Mouse (Mus musculus): ENCODE results near the gene Akap12.

- TF ChIP-seq CTCF (IDR thresholded peaks at IDR 0.05; ENCODE audit: borderline replicate concordance, insufficient read depth, low read length) (no peak), POLR2A (IDR thresholded peaks at IDR 0.05; ENCODE audit: low read depth, low read length) (no peak)
Observed at GRCm38 (mm10) chr10:4233102-4233501, 33.1 kb upstream of the Akap12 start.

Measured in embryonic fibroblast, embryonic 13.5 days (primary cell).